Mouse (Mus musculus) forebrain, embryonic 16.5 days (tissue): ENCODE data around the gene Ttll7. TPM values are rescaled to one million over a fixed set of nuclear protein-coding genes. Genes with fewer than 3 reads are reported as not detected.

Experiments
- ATAC-seq: fragments of 200-750 bp; cut with Nextera tagmentation; 2 replicates; pipeline ENCODE4 v1.8.0; 2017; ENCODE audit warnings: mild to moderate bottlenecking, moderate library complexity
- H3K27ac ChIP-seq: fragments of 300-500 bp; sonication (generic); 2 replicates; pipeline ENCODE4 v1.5.1; 2014; ENCODE audit warnings: low read length, control low read depth
- H3K27me3 ChIP-seq: fragments of 300-500 bp; sonication (generic); replicated peaks from 2 replicates; pipeline ENCODE4 v1.6.1; 2014; ENCODE audit warnings: low read length; ENCODE audit not compliant: control insufficient read depth, insufficient read depth
- H3K36me3 ChIP-seq: fragments of 300-500 bp; sonication (generic); 2 replicates; pipeline ENCODE4 v1.6.1; 2014; ENCODE audit not compliant: control insufficient read depth, insufficient read depth
- H3K4me1 ChIP-seq: fragments of 300-500 bp; sonication (generic); replicated peaks from 2 replicates; pipeline ENCODE4 v1.6.1; 2014; ENCODE audit warnings: low read length; ENCODE audit not compliant: control insufficient read depth, insufficient read depth
- H3K4me2 ChIP-seq: fragments of 300-500 bp; sonication (generic); 2 replicates; pipeline ENCODE4 v1.6.1; 2014; ENCODE audit warnings: mild to moderate bottlenecking, low read length, control low read depth
- H3K4me3 ChIP-seq: fragments of 300-500 bp; sonication (generic); replicated peaks from 2 replicates; pipeline ENCODE4 v1.5.1; 2014; ENCODE audit warnings: mild to moderate bottlenecking, low read length, control low read depth
- H3K9ac ChIP-seq: fragments of 300-500 bp; sonication (generic); replicated peaks from 2 replicates; pipeline ENCODE4 v1.6.1; 2014; ENCODE audit warnings: low read depth, low read length, control low read depth
- H3K9me3 ChIP-seq: fragments of 300-500 bp; sonication (generic); 2 replicates; pipeline ENCODE4 v1.6.1; 2016; ENCODE audit warnings: low read length; ENCODE audit not compliant: control insufficient read depth
- WGBS: fragments of 180-500 bp; shearing (Covaris S2); extraction: QIAGEN DNeasy Blood & Tissue Kit; methylation state at CpG from one replicate; pipeline ENCODE4 v1.1.7; 2014; 5-methylcytosine and 5-hydroxymethylcytosine counted together
- polyA plus RNA-seq: library from polyadenylated mRNA; unstranded; fragments of >200 nt; fragmentation: Nextera tagmentation; extraction: Ambion mirVana; gene quantifications from 2 replicates; pipeline ENCODE4 v1.2.1, GENCODE M21; 2015

Gene Ttll7
- polyA plus RNA-seq, 1 experiment from 2014 or later = 7.3 TPM

- H3K4me1 ChIP-seq = peaks cover 10% of the 10 kb centered on the region
- no peak overlapping the region for H3K27ac ChIP-seq
- WGBS = 89% methylated on average over 8 of the region's 8 CpGs
- no peak overlapping the region for H3K4me3 ChIP-seq
- no peaks in the 10 kb centered on the region for H3K27me3 ChIP-seq
- no peaks in the 10 kb centered on the region for H3K36me3 ChIP-seq
- H3K9ac ChIP-seq = no peak overlapping the region
- ATAC-seq = no peak
- H3K4me2 ChIP-seq = no peak overlapping the region
- no peaks in the 10 kb centered on the region for H3K9me3 ChIP-seq
These were observed 4.1 kb upstream of the Ttll7 start for GRCm38 (mm10) chr3:146848112-146848511.

- Histone ChIP-seq H3K4me1 (peaks cover 9% of the 10 kb centered on the region), H3K4me3 (no peak overlapping the region), H3K4me2 (no peak overlapping the region), H3K27me3 (no peaks in the 10 kb centered on the region), H3K9me3 (no peaks in the 10 kb centered on the region), H3K27ac (no peak overlapping the region), H3K36me3 (no peaks in the 10 kb centered on the region), H3K9ac (no peak overlapping the region)
- no peak for ATAC-seq
- 90% methylated on average over 7 of the region's 7 CpGs for WGBS
These were observed 2.8 kb upstream of the Ttll7 start for GRCm38 (mm10) chr3:146849360-146849759.

- Histone ChIP-seq H3K27me3 (no peaks in the 10 kb centered on the region), H3K27ac (no peak overlapping the region), H3K4me1 (peaks cover 9% of the 10 kb centered on the region), H3K9ac (no peak overlapping the region), H3K4me3 (no peak overlapping the region), H3K4me2 (no peak overlapping the region), H3K9me3 (no peaks in the 10 kb centered on the region), H3K36me3 (no peaks in the 10 kb centered on the region)
- 82% methylated on average over 7 of the region's 7 CpGs for WGBS
- no peak for ATAC-seq
These were observed 2.4 kb downstream of the Ttll7 start for GRCm38 (mm10) chr3:146854473-146855087.

GRCm38 (mm10) chr3:146857373-146857772, 5.2 kb downstream of the Ttll7 start:
- H3K27ac ChIP-seq = no peak overlapping the region
- H3K4me1 ChIP-seq = peaks cover 5% of the 10 kb centered on the region
- no peak overlapping the region for H3K9ac ChIP-seq

GRCm38 (mm10) chr3:146860308-146860707, 8.1 kb downstream of the Ttll7 start:
- no peak for ATAC-seq
- no peak overlapping the region for H3K9ac ChIP-seq
- no peak overlapping the region for H3K4me2 ChIP-seq
- H3K36me3 ChIP-seq = no peaks in the 10 kb centered on the region
- no peak overlapping the region for H3K27ac ChIP-seq
- no peaks in the 10 kb centered on the region for H3K9me3 ChIP-seq
- no peaks in the 10 kb centered on the region for H3K27me3 ChIP-seq
- no peaks in the 10 kb centered on the region for H3K4me1 ChIP-seq
- H3K4me3 ChIP-seq = no peak overlapping the region
- 86% methylated on average over 2 of the region's 2 CpGs for WGBS

More at GRCm38 (mm10) chr3:146857373-146857772, 5.2 kb downstream of the Ttll7 start:
- H3K9me3 ChIP-seq = no peaks in the 10 kb centered on the region
- no peak overlapping the region for H3K4me2 ChIP-seq
- 73% methylated on average over 10 of the region's 10 CpGs for WGBS
- no peaks in the 10 kb centered on the region for H3K36me3 ChIP-seq
- H3K4me3 ChIP-seq = no peak overlapping the region
- ATAC-seq = no peak
- no peaks in the 10 kb centered on the region for H3K27me3 ChIP-seq

- H3K27me3 ChIP-seq = no peaks in the 10 kb centered on the region
- no peaks in the 10 kb centered on the region for H3K9me3 ChIP-seq
- 34% methylated on average over 4 of the region's 4 CpGs for WGBS
- H3K4me1 ChIP-seq = no peaks in the 10 kb centered on the region
- no peak overlapping the region for H3K27ac ChIP-seq
- no peak overlapping the region for H3K4me2 ChIP-seq
- H3K36me3 ChIP-seq = no peaks in the 10 kb centered on the region
- ATAC-seq = no peak
- H3K9ac ChIP-seq = no peak overlapping the region
- no peak overlapping the region for H3K4me3 ChIP-seq
These were observed 14.4 kb downstream of the Ttll7 start for GRCm38 (mm10) chr3:146866563-146866962.

- Histone ChIP-seq H3K4me1 (no peaks in the 10 kb centered on the region), H3K4me2 (no peak overlapping the region), H3K36me3 (no peaks in the 10 kb centered on the region), H3K27me3 (no peaks in the 10 kb centered on the region), H3K4me3 (no peak overlapping the region), H3K9me3 (no peaks in the 10 kb centered on the region), H3K9ac (no peak overlapping the region), H3K27ac (no peak overlapping the region)
- 95% methylated on average over 3 of the region's 3 CpGs for WGBS
- ATAC-seq = no peak
These were observed 19.8 kb downstream of the Ttll7 start for GRCm38 (mm10) chr3:146871954-146872353.

GRCm38 (mm10) chr3:146875929-146876328, 23.8 kb downstream of the Ttll7 start:
- H3K27me3 ChIP-seq = no peaks in the 10 kb centered on the region
- no peak overlapping the region for H3K4me3 ChIP-seq
- H3K9ac ChIP-seq = no peak overlapping the region
- H3K27ac ChIP-seq = no peak overlapping the region
- H3K4me2 ChIP-seq = no peak overlapping the region
- 81% methylated on average over 2 of the region's 2 CpGs for WGBS
- H3K36me3 ChIP-seq = no peaks in the 10 kb centered on the region
- ATAC-seq = no peak
- H3K4me1 ChIP-seq = no peaks in the 10 kb centered on the region
- no peaks in the 10 kb centered on the region for H3K9me3 ChIP-seq

GRCm38 (mm10) chr3:146893931-146894330, 41.8 kb downstream of the Ttll7 start:
- 92% methylated on average over 13 of the region's 13 CpGs for WGBS
- Histone ChIP-seq H3K4me1 (no peaks in the 10 kb centered on the region), H3K4me3 (no peak overlapping the region), H3K36me3 (peaks cover 8% of the 10 kb centered on the region), H3K4me2 (no peak overlapping the region), H3K27me3 (no peaks in the 10 kb centered on the region), H3K27ac (no peak overlapping the region), H3K9ac (no peak overlapping the region), H3K9me3 (no peaks in the 10 kb centered on the region)
- ATAC-seq = no peak

GRCm38 (mm10) chr3:146896581-146896980, 44.4 kb downstream of the Ttll7 start:
- Histone ChIP-seq H3K27me3 (no peaks in the 10 kb centered on the region), H3K9ac (no peak overlapping the region), H3K36me3 (peaks cover 8% of the 10 kb centered on the region), H3K9me3 (no peaks in the 10 kb centered on the region), H3K4me3 (no peak overlapping the region), H3K27ac (no peak overlapping the region), H3K4me2 (no peak overlapping the region), H3K4me1 (no peaks in the 10 kb centered on the region)
- no peak for ATAC-seq
- WGBS = 88% methylated on average over 8 of the region's 8 CpGs
